Mouse (Mus musculus) heart, postnatal 0 days (tissue): ENCODE measurements around the gene Alg12. TPM values are rescaled to one million over a fixed set of nuclear protein-coding genes. Genes with fewer than 3 reads are reported as not detected.

Experiments used
- ATAC-seq: fragments of 200-750 bp; cut with Nextera tagmentation; 2 replicates; pipeline ENCODE4 v1.8.0; 2017; ENCODE audit warnings: low read depth, moderate number of reproducible peaks, moderate library complexity; ENCODE audit not compliant: insufficient read depth
- DNase-seq: peaks from one replicate; pipeline ENCODE4 v3.0.0-alpha.2; 2016; ENCODE audit warnings: low spot score
- H3K27ac ChIP-seq: fragments of 300-500 bp; sonication (generic); 2 replicates; pipeline ENCODE4 v1.5.1; 2014; ENCODE audit warnings: low read depth, mild to moderate bottlenecking
- H3K27me3 ChIP-seq: fragments of 300-500 bp; sonication (generic); 2 replicates; pipeline ENCODE4 v1.6.1; 2014; ENCODE audit warnings: low read length, mixed read lengths; ENCODE audit not compliant: control insufficient read depth, insufficient read depth
- H3K36me3 ChIP-seq: fragments of 300-500 bp; sonication (generic); replicated peaks from 2 replicates; pipeline ENCODE4 v1.6.1; 2014; ENCODE audit warnings: low read length, mixed read lengths; ENCODE audit not compliant: control insufficient read depth, insufficient read depth
- H3K4me1 ChIP-seq: fragments of 300-500 bp; sonication (generic); 2 replicates; pipeline ENCODE4 v1.6.1; 2014; ENCODE audit warnings: antibody characterized with exemption; ENCODE audit not compliant: control insufficient read depth, insufficient read depth
- H3K4me2 ChIP-seq: fragments of 300-500 bp; sonication (generic); 2 replicates; pipeline ENCODE4 v1.6.1; 2014; ENCODE audit warnings: low read depth, mild to moderate bottlenecking, low read length, moderate library complexity
- H3K4me3 ChIP-seq: fragments of 300-500 bp; sonication (generic); 2 replicates; pipeline ENCODE4 v1.5.1; 2014; ENCODE audit warnings: low read depth, low read length
- H3K9ac ChIP-seq: fragments of 300-500 bp; sonication (generic); replicated peaks from 2 replicates; pipeline ENCODE4 v1.6.1; 2014; ENCODE audit warnings: low read depth, low read length, mixed read lengths
- H3K9me3 ChIP-seq: fragments of 300-500 bp; sonication (generic); replicated peaks from 2 replicates; pipeline ENCODE4 v1.6.1; 2016; ENCODE audit warnings: low read length; ENCODE audit not compliant: control insufficient read depth
- CTCF ChIP-seq: IDR thresholded peaks from 2 replicates; pipeline ENCODE4 v1.5.1; 2016; ENCODE audit warnings: antibody characterized with exemption, control low read depth, low read depth
- EP300 ChIP-seq: IDR thresholded peaks from 2 replicates; pipeline ENCODE4 v1.6.1; 2016; ENCODE audit warnings: antibody characterized with exemption, low read depth
- WGBS: fragments of 180-500 bp; shearing (Covaris S2); extraction: QIAGEN DNeasy Blood & Tissue Kit; methylation state at CpG from one replicate; pipeline ENCODE4 v1.1.7; 2014; 5-methylcytosine and 5-hydroxymethylcytosine counted together
- polyA plus RNA-seq: library from polyadenylated mRNA; unstranded; fragments of >200 nt; fragmentation: Nextera tagmentation; extraction: Ambion mirVana; gene quantifications from 2 replicates; pipeline ENCODE4 v1.2.1, GENCODE M21; 2015
- total RNA-seq: library from RNA; depleted of rRNA; stranded (reverse); fragments of >200 nt; gene quantifications from 2 replicates; pipeline ENCODE4 v1.2.3, GENCODE M21; 2014; ENCODE audit warnings: low replicate concordance

Gene Alg12
- total and polyA plus RNA-seq, 2 experiments from 2014 or later: 6.4 to 21.8 TPM

DNA sequence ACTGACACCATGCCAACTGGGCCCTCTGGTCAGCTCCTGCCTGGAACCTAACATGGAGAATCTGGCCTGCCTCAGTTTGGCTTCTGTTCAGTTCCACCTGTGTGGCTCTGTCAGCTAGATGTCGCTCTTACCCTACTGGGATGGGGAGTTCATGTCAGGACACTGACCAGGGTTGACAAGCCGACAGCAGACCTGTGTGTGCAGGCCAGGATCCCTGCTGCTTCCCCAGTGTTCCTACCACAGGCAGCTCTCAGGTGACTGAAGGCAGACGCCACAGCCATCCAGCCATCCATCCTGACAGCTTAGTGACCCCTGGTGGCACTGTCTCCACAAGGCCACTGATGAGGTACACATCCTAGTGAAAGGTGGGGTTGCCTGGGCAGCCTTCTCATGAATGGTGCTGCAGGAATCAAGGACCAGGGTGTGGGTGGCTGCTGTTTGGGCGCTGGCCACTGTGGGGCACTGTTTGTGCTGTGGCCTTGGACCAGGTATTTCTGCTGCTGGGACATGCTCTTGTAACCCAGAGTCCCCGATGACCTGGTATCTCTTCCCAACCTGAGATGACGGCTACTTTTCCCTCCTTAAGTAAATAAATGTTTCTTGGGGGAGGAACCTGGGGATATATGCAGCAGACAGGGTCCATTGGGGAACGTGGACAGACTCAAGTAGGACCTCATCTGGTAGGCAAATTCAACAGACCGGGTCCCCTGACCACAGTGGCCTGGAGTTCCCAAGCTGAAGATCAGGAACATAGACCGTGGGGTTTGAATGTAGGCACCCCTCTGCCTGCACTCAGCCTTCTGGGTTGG is 9.1 kb upstream of the Alg12 start:
- Histone ChIP-seq H3K36me3 (peaks cover 35% of the 10 kb centered on the region), H3K9me3 (no peaks in the 10 kb centered on the region), H3K27ac (no peak overlapping the region), H3K4me3 (no peak overlapping the region), H3K9ac (no peak overlapping the region), H3K4me1 (peaks cover 39% of the 10 kb centered on the region), H3K27me3 (no peaks in the 10 kb centered on the region), H3K4me2 (no peak overlapping the region)
- WGBS: 21% methylated on average over 9 of the region's 9 CpGs
- DNase-seq (peak; percentile 50), ATAC-seq (peak; percentile 48)
- TF ChIP-seq CTCF (peak; percentile 66), EP300 (no peak)

DNA sequence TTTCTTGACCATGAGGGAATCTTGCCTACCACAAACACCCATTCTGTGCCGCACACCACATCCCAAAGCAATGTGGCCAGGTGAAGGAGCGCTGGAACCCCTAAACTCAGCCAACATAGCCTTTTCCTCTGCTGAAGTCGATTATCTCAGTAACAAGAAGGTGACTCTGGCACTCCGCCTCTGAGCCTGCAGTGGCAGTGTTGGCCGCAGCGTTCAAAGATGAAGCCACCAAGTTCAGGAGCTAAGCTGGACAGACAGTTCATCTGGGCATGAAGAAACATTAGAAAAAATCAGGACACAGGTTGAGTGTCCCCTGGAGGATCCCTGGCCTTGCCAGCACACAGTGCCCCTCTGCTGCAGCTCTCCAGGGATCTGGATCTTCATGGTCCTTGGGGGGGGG is 8.3 kb upstream of the Alg12 start:
- H3K9me3 ChIP-seq: no peaks in the 10 kb centered on the region
- TF ChIP-seq CTCF: no peak
- no peak for TF ChIP-seq EP300
- peaks cover 42% of the 10 kb centered on the region for H3K36me3 ChIP-seq
- H3K4me2 ChIP-seq: no peak overlapping the region
- no peak overlapping the region for H3K9ac ChIP-seq
- no peak overlapping the region for H3K27ac ChIP-seq
- no peak for DNase-seq
- 84% methylated on average over 6 of the region's 6 CpGs for WGBS
- H3K4me1 ChIP-seq: peaks cover 36% of the 10 kb centered on the region
- no peaks in the 10 kb centered on the region for H3K27me3 ChIP-seq
- H3K4me3 ChIP-seq: no peak overlapping the region
- ATAC-seq: no peak

DNA sequence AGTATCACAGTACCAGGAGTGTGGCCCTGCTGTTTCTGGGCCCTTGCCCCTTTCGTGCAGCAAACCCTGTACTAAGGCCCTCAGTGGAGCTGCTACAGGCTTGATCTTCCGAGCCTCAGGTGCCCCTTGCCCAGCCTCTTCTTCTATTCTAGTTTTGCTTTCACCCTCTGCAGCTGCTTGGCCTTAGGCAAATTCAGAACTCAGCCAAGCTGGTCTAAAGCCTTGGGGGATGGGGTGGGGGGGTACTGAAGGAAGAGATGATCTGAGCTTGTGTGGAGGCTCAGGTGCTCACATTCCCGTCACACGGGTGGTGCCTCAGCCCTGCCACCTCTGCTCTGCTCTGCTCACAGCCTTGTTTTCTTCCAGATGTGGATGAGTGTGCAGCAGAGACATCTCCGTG is 4.3 kb upstream of the Alg12 start:
- H3K27ac ChIP-seq: no peak overlapping the region
- H3K27me3 ChIP-seq: no peaks in the 10 kb centered on the region
- TF ChIP-seq CTCF (no peak), EP300 (no peak)
- H3K36me3 ChIP-seq: peaks cover 49% of the 10 kb centered on the region
- no peak for DNase-seq
- WGBS: 95% methylated on average over 5 of the region's 5 CpGs
- no peak overlapping the region for H3K9ac ChIP-seq
- H3K9me3 ChIP-seq: no peaks in the 10 kb centered on the region
- ATAC-seq: no peak
- H3K4me1 ChIP-seq: peaks cover 14% of the 10 kb centered on the region
- H3K4me3 ChIP-seq: no peak overlapping the region
- no peak overlapping the region for H3K4me2 ChIP-seq

DNA sequence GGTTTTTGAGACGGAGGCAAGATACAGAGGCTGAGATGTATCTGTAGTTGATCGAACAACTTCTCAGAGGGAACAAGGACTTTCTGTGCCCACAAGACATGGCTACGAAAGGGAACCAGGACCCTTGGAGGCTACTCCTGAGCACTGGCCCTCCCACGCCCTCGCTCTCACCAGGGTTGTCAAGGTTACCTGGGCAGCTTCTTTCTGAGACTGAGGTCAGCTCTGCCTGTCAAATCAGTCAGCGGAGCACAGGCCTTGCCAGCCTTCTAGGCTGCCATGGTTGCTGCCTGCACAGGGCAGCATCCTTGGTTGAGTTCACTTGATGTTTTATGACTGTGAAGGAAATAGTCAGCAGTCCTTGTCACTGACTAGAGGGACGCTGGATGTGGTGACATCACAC is 3.4 kb upstream of the Alg12 start:
- H3K27ac ChIP-seq: no peak overlapping the region
- TF ChIP-seq CTCF: no peak
- no peak for TF ChIP-seq EP300
- H3K4me3 ChIP-seq: no peak overlapping the region
- peaks cover 49% of the 10 kb centered on the region for H3K36me3 ChIP-seq
- H3K27me3 ChIP-seq: no peaks in the 10 kb centered on the region
- ATAC-seq (no peak), DNase-seq (no peak)
- no peak overlapping the region for H3K4me2 ChIP-seq
- WGBS: 91% methylated on average over 7 of the region's 7 CpGs
- no peaks in the 10 kb centered on the region for H3K9me3 ChIP-seq
- no peak overlapping the region for H3K9ac ChIP-seq
- H3K4me1 ChIP-seq: peaks cover 15% of the 10 kb centered on the region

DNA sequence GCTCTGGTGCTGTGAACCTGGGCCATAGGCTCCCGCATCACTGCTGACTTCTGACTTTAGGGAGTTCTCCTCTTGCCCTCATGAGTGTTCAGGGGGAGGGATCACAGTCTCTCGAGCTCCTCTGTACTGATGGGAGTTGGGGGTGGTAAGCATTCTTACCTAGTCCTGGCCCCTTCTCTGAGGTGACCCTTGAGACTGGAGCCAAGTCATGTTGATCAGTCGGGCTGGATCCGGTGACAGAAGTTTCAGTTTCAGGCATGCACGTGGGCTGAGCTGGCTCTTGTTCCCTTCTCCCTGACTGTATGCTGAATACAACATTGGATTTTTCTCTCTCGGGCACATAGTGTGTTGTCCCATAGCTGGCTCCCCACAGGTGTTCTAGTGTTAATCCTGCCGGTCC is 2.3 kb upstream of the Alg12 start:
- H3K4me2 ChIP-seq: no peak overlapping the region
- H3K9me3 ChIP-seq: no peaks in the 10 kb centered on the region
- H3K36me3 ChIP-seq: peaks cover 46% of the 10 kb centered on the region
- no peak for ATAC-seq
- peaks cover 15% of the 10 kb centered on the region for H3K4me1 ChIP-seq
- H3K4me3 ChIP-seq: no peak overlapping the region
- no peak for DNase-seq
- 84% methylated on average over 7 of the region's 7 CpGs for WGBS
- H3K9ac ChIP-seq: no peak overlapping the region
- H3K27me3 ChIP-seq: no peaks in the 10 kb centered on the region
- no peak for TF ChIP-seq CTCF
- no peak for TF ChIP-seq EP300
- H3K27ac ChIP-seq: no peak overlapping the region

DNA sequence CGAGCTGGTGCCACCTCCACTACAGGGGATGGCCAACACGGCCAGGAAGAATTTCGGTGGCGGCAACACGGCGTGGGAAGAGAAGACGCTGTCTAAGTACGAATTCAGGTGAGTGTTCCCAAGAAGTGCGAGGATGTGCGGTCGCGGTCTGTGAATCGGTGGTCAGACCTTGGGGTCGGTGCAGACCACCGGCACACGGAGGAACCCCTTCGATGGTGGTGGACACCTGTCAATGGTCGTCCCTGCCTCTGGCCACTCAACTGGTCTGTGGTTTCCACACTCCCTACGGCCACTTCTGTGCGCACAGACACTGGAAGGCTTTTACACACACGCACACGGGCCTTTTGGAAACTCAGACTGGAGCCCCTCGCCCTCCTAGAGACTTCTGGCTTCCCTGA is 787 bp upstream of the Alg12 start:
- Histone ChIP-seq H3K9ac (peak overlapping the region; percentile 78), H3K27me3 (no peaks in the 10 kb centered on the region), H3K27ac (no peak overlapping the region), H3K4me2 (peak overlapping the region; percentile 91), H3K9me3 (no peaks in the 10 kb centered on the region), H3K4me1 (peaks cover 15% of the 10 kb centered on the region), H3K4me3 (peak overlapping the region; percentile 76), H3K36me3 (peaks cover 43% of the 10 kb centered on the region)
- TF ChIP-seq EP300 (no peak), CTCF (no peak)
- under 1% methylated on average over 23 of the region's 23 CpGs for WGBS
- DNase-seq: no peak
- ATAC-seq: no peak
